Mouse (Mus musculus) liver, embryonic 14.5 days (tissue): ENCODE measurements at regions not wholly inside any gene's neighbourhood (a gene's known extent, or its start where the extent isn't known, plus 50 kb on each side); places are given as distances from the start of the nearest gene placed in this dataset.

Experiments used
- CTCF ChIP-seq: IDR thresholded peaks from 2 replicates; pipeline ENCODE4 v1.5.1; 2016; ENCODE audit warnings: antibody characterized with exemption, low read depth, control low read depth
- EP300 ChIP-seq: IDR thresholded peaks from 2 replicates; pipeline ENCODE4 v1.6.1; 2016; ENCODE audit warnings: antibody characterized with exemption, low read depth

DNA sequence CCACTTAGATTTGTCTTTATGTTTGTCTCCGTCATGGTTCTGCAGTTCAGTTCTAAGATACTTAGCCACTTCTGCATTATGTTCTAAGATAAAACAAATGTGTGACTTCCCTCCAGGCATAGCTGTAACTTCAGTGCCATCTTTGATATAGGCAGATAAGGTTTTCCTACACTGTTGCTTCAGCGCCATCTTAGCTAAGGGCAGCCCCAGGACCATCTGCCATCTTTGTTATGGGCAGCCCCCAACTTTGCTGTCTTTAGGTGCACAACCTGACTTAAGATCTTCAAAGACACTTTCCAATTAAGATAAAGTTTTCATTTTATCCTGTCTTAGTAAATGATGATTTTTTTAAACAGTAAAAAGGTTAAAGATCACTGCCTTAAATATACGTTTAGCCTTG is 119.8 kb downstream of the H2al2a start:
- TF ChIP-seq CTCF = no peak
- no peak for TF ChIP-seq EP300
